Mouse (Mus musculus): Measurements from ENCODE around the gene Podxl. TPM values are rescaled to one million over a fixed set of nuclear protein-coding genes. Genes with fewer than 3 reads are reported as not detected.

The Podxl gene
- polyA plus RNA-seq, 1 experiment, result not detected

GRCm38 (mm10) chr6:31526929-31527328, 36.9 kb downstream of the Podxl start:
- TF ChIP-seq CTCF (IDR thresholded peaks at IDR 0.05; ENCODE audit: low read depth, low read length), result no peak
- TF ChIP-seq POLR2A (IDR thresholded peaks at IDR 0.05; ENCODE audit: borderline replicate concordance, low read depth, low read length), result no peak
- H3K27ac ChIP-seq (ENCODE audit: insufficient read depth, low read depth, low read length), result no peak overlapping the region
- no peak overlapping the region for H3K4me3 ChIP-seq (ENCODE audit: insufficient read depth, low read length)
- no peaks in the 10 kb centered on the region for H3K4me1 ChIP-seq (ENCODE audit: control insufficient read depth, insufficient read depth, low read length)

- H3K4me3 ChIP-seq (ENCODE audit: insufficient read depth, low read length), result no peak overlapping the region
- no peak overlapping the region for H3K27ac ChIP-seq (ENCODE audit: insufficient read depth, low read depth, low read length)
- no peaks in the 10 kb centered on the region for H3K4me1 ChIP-seq (ENCODE audit: control insufficient read depth, insufficient read depth, low read length)
- TF ChIP-seq CTCF (IDR thresholded peaks at IDR 0.05; ENCODE audit: low read depth, low read length) (peak; percentile 74), POLR2A (IDR thresholded peaks at IDR 0.05; ENCODE audit: borderline replicate concordance, low read depth, low read length) (no peak)
These were observed 38.4 kb downstream of the Podxl start for GRCm38 (mm10) chr6:31525231-31525900.

GRCm38 (mm10) chr6:31524647-31525046, 39.1 kb downstream of the Podxl start:
- TF ChIP-seq POLR2A (IDR thresholded peaks at IDR 0.05; ENCODE audit: borderline replicate concordance, low read depth, low read length) (no peak), CTCF (IDR thresholded peaks at IDR 0.05; ENCODE audit: low read depth, low read length) (no peak)
- Histone ChIP-seq H3K4me3 (ENCODE audit: insufficient read depth, low read length) (no peak overlapping the region), H3K4me1 (ENCODE audit: control insufficient read depth, insufficient read depth, low read length) (no peaks in the 10 kb centered on the region), H3K27ac (ENCODE audit: insufficient read depth, low read depth, low read length) (no peak overlapping the region)

GRCm38 (mm10) chr6:31524121-31524520, 39.7 kb downstream of the Podxl start:
- TF ChIP-seq POLR2A (IDR thresholded peaks at IDR 0.05; ENCODE audit: borderline replicate concordance, low read depth, low read length) (no peak), CTCF (IDR thresholded peaks at IDR 0.05; ENCODE audit: low read depth, low read length) (no peak)
- Histone ChIP-seq H3K4me1 (ENCODE audit: control insufficient read depth, insufficient read depth, low read length) (no peaks in the 10 kb centered on the region), H3K27ac (ENCODE audit: insufficient read depth, low read depth, low read length) (no peak overlapping the region), H3K4me3 (ENCODE audit: insufficient read depth, low read length) (no peak overlapping the region)

GRCm38 (mm10) chr6:31523657-31524056, 40.1 kb downstream of the Podxl start:
- Histone ChIP-seq H3K4me1 (ENCODE audit: control insufficient read depth, insufficient read depth, low read length) (no peaks in the 10 kb centered on the region), H3K4me3 (ENCODE audit: insufficient read depth, low read length) (no peak overlapping the region), H3K27ac (ENCODE audit: insufficient read depth, low read depth, low read length) (no peak overlapping the region)
- no peak for TF ChIP-seq CTCF (IDR thresholded peaks at IDR 0.05; ENCODE audit: low read depth, low read length)
- no peak for TF ChIP-seq POLR2A (IDR thresholded peaks at IDR 0.05; ENCODE audit: borderline replicate concordance, low read depth, low read length)

GRCm38 (mm10) chr6:31523039-31523438, 40.7 kb downstream of the Podxl start:
- TF ChIP-seq CTCF (IDR thresholded peaks at IDR 0.05; ENCODE audit: low read depth, low read length) (no peak), POLR2A (IDR thresholded peaks at IDR 0.05; ENCODE audit: borderline replicate concordance, low read depth, low read length) (no peak)
- Histone ChIP-seq H3K4me1 (ENCODE audit: control insufficient read depth, insufficient read depth, low read length) (no peaks in the 10 kb centered on the region), H3K27ac (ENCODE audit: insufficient read depth, low read depth, low read length) (no peak overlapping the region), H3K4me3 (ENCODE audit: insufficient read depth, low read length) (no peak overlapping the region)

GRCm38 (mm10) chr6:31522478-31522877, 41.3 kb downstream of the Podxl start:
- H3K4me3 ChIP-seq (ENCODE audit: insufficient read depth, low read length), result no peak overlapping the region
- TF ChIP-seq POLR2A (IDR thresholded peaks at IDR 0.05; ENCODE audit: borderline replicate concordance, low read depth, low read length) (no peak), CTCF (IDR thresholded peaks at IDR 0.05; ENCODE audit: low read depth, low read length) (no peak)
- no peaks in the 10 kb centered on the region for H3K4me1 ChIP-seq (ENCODE audit: control insufficient read depth, insufficient read depth, low read length)
- H3K27ac ChIP-seq (ENCODE audit: insufficient read depth, low read depth, low read length), result no peak overlapping the region

GRCm38 (mm10) chr6:31521491-31522355, 42.1 kb downstream of the Podxl start:
- Histone ChIP-seq H3K4me1 (ENCODE audit: control insufficient read depth, insufficient read depth, low read length) (no peaks in the 10 kb centered on the region), H3K4me3 (ENCODE audit: insufficient read depth, low read length) (no peak overlapping the region), H3K27ac (ENCODE audit: insufficient read depth, low read depth, low read length) (no peak overlapping the region)
- TF ChIP-seq POLR2A (IDR thresholded peaks at IDR 0.05; ENCODE audit: borderline replicate concordance, low read depth, low read length) (no peak), CTCF (IDR thresholded peaks at IDR 0.05; ENCODE audit: low read depth, low read length) (no peak)

- no peak overlapping the region for H3K27ac ChIP-seq (ENCODE audit: insufficient read depth, low read depth, low read length)
- H3K4me3 ChIP-seq (ENCODE audit: insufficient read depth, low read length), result no peak overlapping the region
- TF ChIP-seq CTCF (IDR thresholded peaks at IDR 0.05; ENCODE audit: low read depth, low read length), result no peak
- TF ChIP-seq POLR2A (IDR thresholded peaks at IDR 0.05; ENCODE audit: borderline replicate concordance, low read depth, low read length), result no peak
- no peaks in the 10 kb centered on the region for H3K4me1 ChIP-seq (ENCODE audit: control insufficient read depth, insufficient read depth, low read length)
These were observed 43.1 kb downstream of the Podxl start for GRCm38 (mm10) chr6:31520486-31521215.
